Mouse (Mus musculus): ENCODE results near the gene Chrne.

Gene Chrne

DNA sequence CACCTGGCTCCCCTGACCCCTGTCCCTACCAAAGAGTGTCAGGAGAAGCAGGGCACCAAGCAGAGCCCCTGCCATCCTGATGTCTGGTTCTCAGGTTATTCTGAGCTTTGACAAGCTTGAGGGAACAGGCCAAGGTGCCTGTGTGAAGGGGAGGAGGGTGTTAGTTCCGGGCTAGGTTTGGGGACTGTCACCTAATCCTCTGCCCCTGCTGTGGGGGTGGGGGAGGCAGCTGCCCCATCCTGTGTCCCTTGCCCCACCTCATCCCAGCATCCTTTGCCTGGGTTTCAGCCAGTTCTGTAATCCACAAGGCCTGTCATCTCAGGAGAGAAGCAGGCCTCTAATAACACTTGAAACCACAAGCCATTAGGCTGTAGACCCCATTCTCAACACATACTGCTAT lies at the start of gene Chrne:
Gene Chrne, minus strand, starts transcription at position 116 of the 400 bp plus-strand sequence.
- no peak for DNase-seq (ENCODE audit: low spot score)

- DNase-seq (ENCODE audit: low spot score): no peak
Observed at GRCm38 (mm10) chr11:70668335-70668770, 49.3 kb upstream of the Chrne start.

- DNase-seq (ENCODE audit: low spot score): no peak
Observed at GRCm38 (mm10) chr11:70667271-70668150, 48.5 kb upstream of the Chrne start.

GRCm38 (mm10) chr11:70666687-70667086 lies 47.7 kb upstream of the Chrne start:
- no peak for DNase-seq (ENCODE audit: low spot score)

DNA sequence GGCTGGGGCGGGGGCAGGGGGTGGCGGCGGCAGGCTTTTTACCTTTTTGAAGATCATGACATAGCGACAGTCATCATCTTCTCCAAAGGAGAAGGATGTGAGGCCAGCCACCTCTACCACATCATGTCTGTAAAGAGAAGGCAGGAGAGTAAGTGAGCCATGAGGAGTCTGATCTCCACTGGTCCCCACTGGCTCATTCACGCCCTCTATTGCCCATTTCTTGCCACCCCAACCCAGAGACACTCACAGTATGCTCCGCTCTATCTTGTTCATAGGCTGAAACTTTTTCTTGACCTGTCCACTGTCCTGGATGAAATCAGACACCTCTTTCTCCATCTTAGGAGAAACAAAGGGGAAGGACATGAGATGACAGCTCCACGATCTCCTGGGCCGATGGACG lies 45.7 kb upstream of the Chrne start:
- no peak for DNase-seq (ENCODE audit: low spot score)

- DNase-seq (ENCODE audit: low spot score): no peak
Observed at GRCm38 (mm10) chr11:70663957-70664356, 44.9 kb upstream of the Chrne start.

GRCm38 (mm10) chr11:70663101-70663500 lies 44.1 kb upstream of the Chrne start:
- no peak for DNase-seq (ENCODE audit: low spot score)

DNA sequence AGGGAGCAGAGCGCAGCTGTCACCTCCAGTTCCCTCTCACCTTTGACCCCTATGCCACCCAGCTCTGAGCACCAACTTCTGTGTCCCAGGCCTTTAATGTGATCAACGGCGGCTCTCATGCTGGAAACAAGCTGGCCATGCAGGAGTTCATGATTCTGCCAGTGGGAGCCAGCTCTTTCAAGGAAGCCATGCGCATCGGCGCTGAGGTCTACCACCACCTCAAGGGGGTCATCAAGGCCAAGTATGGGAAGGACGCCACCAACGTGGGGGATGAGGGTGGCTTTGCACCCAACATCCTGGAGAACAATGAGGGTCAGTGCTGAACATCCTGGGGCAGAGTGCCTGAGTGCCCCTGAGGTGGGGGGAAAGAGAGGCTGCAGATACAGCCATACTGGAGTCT lies 41.6 kb upstream of the Chrne start:
- no peak for DNase-seq (ENCODE audit: low spot score)

- DNase-seq (ENCODE audit: low spot score): no peak
Observed at GRCm38 (mm10) chr11:70658942-70659341, 39.9 kb upstream of the Chrne start.

DNA sequence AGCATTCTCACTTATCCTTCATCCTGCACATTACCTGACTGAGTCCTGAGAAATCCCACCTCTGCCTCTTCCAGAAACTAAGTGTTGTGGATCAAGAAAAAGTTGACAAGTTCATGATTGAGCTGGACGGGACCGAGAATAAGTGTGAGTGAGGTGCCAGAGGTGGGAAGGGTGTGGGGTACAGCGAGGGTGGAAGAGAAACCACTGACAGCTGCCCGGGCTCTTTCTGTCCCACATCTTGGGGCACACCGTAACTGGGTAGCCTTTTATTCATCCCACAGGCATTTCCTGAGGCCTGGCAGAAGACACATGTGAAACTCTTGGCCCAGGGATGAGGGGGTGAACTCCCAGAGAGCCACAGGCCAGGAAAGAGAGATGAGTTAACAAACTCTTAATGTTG lies 39.5 kb upstream of the Chrne start:
- DNase-seq (ENCODE audit: low spot score): no peak

GRCm38 (mm10) chr11:70657991-70658390 lies 39.0 kb upstream of the Chrne start:
- no peak for DNase-seq (ENCODE audit: low spot score)

GRCm38 (mm10) chr11:70657573-70657972 lies 38.6 kb upstream of the Chrne start:
- no peak for DNase-seq (ENCODE audit: low spot score)

- DNase-seq (ENCODE audit: low spot score): no peak
Observed at GRCm38 (mm10) chr11:70656964-70657363, 37.9 kb upstream of the Chrne start, which contains the start of gene Eno3. TSS of gene Eno3 (plus strand) at chr11:70657202.

DNA sequence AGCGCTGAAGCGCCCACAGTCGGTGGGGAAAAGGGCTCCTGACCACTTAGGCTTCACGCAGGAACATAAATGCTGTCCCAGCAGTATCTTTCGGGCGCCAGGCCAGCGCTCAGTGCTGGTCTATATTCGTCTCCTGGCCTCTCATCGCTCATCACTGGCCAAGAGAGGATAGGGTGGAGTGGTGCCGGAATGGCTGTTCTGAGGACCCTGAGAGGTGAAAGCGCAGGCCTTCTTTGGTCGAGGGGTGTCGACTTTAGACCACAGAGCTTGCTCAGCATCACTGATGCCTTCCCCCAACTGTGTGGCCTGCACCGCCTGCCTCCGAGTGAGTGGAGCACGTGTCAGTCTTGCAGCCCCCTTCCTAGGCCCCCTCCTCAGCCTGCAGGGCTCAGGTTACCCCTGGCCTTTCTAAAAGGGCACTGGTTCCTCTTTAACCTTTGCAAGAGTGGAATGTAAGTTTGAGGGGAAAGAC lies 37.5 kb upstream of the Chrne start:
- DNase-seq (ENCODE audit: low spot score): no peak

GRCm38 (mm10) chr11:70655571-70656455 lies 36.8 kb upstream of the Chrne start:
- DNase-seq (ENCODE audit: low spot score): no peak

- peak; percentile 75 for DNase-seq (ENCODE audit: low spot score)
Observed at GRCm38 (mm10) chr11:70654923-70655570, 36.0 kb upstream of the Chrne start.

DNA sequence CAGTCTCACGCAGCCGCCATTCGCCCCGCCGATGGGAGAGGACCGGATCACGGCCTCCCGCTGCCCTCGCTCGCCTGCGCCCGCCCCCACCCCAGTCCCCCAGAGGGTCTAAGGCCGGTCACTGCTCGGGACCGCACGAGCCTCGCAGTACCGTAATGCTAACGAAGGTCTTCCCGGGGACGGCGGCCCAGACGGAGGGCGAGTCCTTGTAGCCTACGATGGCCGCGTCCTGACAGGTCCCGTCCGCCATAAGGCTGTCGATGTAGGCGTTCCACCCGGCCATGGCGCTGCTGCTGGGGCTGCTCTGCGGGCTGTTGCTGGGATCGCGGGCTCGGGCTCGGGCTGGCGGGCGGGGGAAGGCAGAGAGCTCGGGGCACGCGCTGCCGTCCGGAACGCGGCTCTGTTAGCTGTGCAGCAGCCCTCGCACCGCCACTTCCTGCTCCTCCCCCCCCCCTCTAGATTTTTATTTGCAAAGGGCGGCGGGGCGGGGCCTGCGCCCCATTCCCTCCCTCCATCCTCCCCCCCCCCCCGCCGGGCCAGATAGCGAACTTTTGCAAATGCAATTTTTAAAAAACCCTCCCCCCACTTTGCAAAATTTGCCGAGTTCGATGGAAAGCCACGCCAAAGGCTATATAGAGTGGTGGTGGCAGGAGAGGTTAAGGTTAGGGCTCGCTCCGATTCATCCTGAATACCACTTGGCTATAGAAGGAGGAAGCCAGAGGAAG lies 35.3 kb upstream of the Chrne start, which contains the start of gene Pfn1:
Gene Pfn1, minus strand, starts transcription at position 447 of the 725 bp plus-strand sequence.
- DNase-seq (ENCODE audit: low spot score): peak; percentile 68

DNA sequence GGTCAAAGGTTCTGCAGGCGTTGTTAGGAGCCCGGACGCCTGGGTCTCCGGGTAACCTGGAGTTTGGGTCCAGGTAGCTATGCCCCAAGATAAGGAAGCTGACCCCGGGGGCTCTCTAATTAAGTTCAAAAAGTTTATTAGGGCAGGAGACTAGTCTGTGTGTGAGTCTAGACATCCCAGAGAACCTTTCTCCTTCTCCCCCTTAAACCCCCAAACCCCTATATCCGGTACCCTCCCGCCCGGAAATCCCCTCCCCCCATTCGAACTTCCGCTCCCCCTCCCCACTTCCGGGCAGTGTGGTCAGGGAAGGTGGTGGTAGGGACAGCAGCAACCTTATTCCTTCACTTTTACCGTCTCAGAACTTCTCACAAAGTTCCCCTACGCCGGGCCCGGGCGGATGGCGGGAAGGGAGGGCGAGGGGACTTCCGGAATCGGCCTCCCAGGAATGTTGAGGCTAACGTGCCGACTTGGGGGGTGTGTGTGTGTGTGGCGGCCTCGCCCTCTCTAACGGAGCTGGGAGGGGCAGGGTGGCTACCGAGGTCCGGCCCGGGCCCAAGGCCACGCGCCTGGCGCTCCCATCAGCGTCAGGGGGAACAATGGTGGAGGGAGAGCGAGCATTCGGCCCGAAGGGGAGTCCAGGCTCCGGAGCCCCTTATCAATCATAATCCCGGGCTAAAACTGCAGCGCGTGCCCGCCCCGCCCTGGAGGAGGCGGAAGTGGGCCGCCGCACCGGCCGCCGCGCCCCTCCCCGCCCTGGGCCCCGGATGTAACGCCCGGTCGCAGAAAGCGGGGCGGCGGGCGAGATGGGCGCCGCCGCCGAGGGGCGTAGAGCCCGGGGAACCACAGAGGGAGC lies 34.6 kb upstream of the Chrne start:
- DNase-seq (ENCODE audit: low spot score): peak; percentile 54

DNA sequence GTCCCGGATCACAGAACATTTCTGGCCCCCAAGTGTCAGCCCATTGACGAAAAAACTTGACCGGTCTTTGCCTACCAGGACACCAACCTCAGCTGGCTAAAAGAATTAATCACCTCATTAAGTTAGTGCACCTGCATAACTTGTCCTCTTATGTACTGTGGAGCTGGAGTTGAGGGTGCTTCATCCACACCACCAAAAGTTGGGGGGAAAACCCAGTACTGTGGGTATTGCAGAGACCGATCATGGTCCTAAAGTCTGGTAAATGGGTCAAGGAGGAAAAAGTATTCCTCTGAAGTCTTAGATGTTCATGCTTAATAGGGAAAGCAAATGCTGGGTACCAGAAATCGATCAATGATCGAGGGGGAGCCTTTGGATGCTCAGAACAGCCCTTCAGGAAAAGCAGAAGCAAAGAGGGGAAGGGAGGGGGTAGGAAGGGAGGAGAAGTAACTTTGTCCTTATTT lies 33.9 kb upstream of the Chrne start:
- DNase-seq (ENCODE audit: low spot score): no peak
